Mouse (Mus musculus) right cerebral cortex, adult 18-20 months (tissue): ENCODE results near the gene Rcn3.
"Not testable (repeated sequence)": the region's sequence is repeated elsewhere in the genome, so short reads cannot be mapped to it uniquely, and the experiment has no call there.

Experiments used
- DNase-seq: peaks from one replicate; pipeline ENCODE4 v3.0.0; 2022; ENCODE audit warnings: mixed read lengths

Rcn3 gene

GRCm38 (mm10) chr7:45092048-45092447 is at the start of gene Rcn3:
TSS of gene Rcn3 (minus strand) at chr7:45092221.
- DNase-seq, result no peak

- no peak for DNase-seq
These were observed 49.3 kb upstream of the Rcn3 start for GRCm38 (mm10) chr7:45141319-45141718.

DNA sequence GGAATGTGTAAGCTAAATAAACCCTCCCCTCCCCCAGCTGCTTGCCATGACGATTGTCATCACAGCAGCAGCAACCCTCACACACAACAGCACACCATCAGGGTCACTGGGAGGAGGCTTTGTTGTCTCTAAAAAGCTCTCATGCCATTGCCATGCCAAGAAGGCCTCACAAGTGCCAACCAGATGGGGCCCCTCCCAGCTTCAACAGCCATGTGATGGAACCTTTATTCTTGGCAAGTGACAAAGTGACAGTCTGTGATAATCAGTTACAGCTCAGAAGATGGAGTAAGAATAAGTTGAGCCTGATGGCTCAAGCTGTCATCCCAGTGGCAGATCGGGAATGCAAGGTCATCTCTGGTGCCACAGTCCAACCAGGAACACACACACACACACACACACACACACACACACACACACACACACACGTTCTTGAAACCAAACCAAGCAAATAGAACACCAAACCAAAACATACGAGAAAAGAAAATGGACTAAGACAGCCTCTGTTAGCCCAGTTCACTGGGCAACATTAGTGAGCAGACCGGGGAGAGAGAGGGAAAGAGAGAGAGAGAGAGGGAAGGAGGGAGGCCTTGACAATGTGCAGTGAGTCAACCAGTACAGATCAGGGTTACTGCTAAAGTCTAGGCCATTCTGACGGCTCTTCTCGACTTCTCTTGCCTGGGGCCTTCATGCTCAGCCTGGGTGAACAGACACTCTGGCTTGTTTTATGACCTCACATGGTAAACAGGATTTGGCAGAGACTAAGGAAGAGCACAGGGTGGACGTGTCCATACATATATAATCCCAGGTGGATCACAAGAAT is 48.1 kb upstream of the Rcn3 start:
- DNase-seq, result no peak

DNA sequence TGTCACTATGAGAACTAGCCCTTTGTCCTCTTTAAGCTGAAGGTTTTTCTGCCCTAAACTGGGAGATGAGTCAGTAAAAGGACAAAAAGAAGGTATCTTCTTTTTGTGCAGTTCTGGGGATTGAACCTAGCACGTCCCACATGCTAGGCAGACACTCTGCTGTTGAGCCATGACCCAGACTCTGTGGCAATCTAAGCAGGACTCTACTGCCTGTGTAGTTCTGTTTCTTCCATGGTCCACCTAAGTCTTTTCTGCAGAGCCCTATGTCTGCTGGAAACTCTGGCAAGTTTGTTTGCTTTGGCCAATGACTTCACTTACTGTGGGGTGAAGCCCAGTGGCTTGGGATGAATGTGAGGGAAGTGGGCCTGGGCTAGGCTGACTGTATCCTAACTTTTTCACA is 46.4 kb upstream of the Rcn3 start:
- no peak for DNase-seq

GRCm38 (mm10) chr7:45137171-45138006 is 45.4 kb upstream of the Rcn3 start:
- DNase-seq, result no peak

- peak; percentile 89 for DNase-seq
These were observed 44.1 kb upstream of the Rcn3 start, which contains the start of the genes Gm45713 and Flt3l for GRCm38 (mm10) chr7:45135993-45136567. TSS of gene Gm45713 (minus strand) at chr7:45136231. TSS of gene Flt3l (minus strand) at chr7:45136432.

- no peak for DNase-seq
These were observed 43.3 kb upstream of the Rcn3 start for GRCm38 (mm10) chr7:45135370-45135769.

DNA sequence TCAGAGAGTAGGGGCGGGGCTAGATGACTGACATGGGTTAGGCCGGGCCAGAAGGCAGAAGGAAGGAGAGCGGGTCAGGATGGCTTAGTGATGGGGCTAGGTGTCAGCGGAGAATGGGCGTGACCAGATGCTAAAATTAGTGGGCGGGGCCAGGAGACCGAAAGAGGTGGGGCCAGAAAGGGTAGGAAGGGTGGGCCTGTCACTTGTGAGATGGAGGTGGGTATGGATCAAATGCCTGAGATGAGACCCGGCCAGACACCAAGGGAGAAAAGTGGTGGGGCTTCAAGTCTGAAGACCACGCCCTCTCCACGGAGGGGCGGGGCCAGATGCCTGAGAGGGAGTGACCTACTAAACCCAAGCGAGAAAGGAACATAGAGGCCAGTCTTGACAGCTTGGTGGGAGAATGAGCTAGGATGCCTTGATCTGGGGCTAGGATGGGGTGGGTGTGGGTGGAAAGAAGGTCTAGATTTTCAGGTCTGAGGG is 42.6 kb upstream of the Rcn3 start:
- DNase-seq, result no peak

DNA sequence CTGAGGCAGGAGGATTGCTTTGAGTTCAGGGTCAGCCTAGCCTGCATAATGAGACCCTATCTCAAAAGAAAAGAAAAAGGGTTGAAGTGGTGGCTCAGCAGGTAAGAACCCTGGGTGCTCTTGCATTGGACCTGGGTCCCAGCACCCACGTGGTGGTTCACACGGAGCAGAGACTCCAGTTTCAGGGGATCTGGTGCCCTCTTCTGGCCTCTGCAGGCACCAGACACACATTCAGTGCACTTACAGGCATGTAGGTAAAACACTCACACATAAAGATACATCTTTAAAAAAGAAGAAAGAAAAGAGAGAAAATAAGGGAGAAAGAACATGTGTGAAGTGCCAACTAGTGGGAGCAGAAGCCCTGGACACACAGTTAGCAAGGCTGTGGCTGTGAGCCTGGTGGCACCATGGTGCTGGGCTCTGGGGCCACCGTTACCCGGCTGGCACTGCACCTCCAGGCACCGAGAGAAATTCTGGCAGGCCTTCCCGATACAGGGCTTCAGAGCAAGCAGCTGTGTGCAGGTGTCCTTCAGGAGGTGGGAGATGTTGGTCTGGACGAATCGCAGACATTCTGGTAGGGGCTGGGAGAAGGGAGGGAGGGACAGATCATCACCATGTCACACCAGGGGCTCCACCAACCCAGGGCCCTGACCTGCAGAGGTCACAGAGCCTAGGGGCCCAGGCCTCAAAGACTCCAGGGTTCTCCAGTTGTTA is 41.6 kb upstream of the Rcn3 start:
- no peak for DNase-seq

DNA sequence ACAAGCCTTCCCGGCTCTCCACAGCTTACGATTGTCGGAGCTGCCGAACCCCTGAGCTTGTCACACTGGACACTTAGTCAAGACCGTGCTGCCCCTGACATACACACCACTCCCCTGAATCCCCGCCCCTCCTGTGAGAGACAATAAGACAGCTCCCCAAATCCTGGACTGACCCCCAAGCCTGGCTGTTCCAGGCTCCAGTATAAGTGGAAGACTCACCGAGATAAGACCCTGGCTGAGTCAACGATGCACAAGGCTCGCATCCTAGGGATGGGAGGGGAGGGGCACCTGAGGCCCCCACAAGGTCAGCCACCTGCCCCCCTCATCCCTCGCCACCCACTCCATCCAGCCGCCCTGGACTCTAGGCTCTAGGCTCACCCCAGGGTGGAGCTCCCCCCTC is 39.8 kb upstream of the Rcn3 start:
- no peak for DNase-seq

GRCm38 (mm10) chr7:45129776-45130512 is 37.9 kb upstream of the Rcn3 start:
- no peak for DNase-seq

- no peak for DNase-seq
These were observed 37.3 kb upstream of the Rcn3 start for GRCm38 (mm10) chr7:45129318-45129717.

DNA sequence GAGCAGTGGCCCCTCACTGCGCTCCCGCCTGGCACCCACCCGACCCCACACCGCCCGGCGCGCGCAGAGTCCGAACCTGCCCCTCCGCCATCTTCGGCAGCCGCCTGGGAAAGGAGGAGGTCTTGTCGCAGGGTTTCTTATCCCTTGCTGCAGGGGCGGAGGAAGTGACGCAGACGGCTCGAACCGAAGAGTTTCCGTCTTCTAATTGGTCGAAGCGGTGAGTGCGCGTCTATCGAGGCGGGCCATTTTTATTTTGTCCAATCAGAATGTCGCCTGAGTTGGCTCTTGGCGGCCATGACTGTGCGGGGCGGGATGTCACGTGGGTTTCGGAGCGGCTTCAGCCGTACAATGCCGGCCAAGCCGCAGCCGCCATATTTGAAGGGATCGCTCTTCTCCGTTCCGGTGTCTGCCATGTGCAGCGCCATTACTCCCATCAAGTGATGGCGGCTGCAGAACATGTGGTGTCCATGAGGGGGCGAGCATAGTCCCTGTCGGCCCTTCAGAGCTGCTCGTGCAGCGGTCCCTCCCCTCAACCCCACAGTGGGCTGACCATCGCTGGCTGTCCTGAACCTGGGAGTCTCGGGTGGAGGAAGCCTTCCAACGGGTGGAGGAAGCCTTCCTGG is 36.7 kb upstream of the Rcn3 start, which contains the start of gene Rpl13a:
Gene Rpl13a, minus strand, starts transcription at position 138 of the 623 bp plus-strand sequence.
- peak; percentile 100 for DNase-seq

DNA sequence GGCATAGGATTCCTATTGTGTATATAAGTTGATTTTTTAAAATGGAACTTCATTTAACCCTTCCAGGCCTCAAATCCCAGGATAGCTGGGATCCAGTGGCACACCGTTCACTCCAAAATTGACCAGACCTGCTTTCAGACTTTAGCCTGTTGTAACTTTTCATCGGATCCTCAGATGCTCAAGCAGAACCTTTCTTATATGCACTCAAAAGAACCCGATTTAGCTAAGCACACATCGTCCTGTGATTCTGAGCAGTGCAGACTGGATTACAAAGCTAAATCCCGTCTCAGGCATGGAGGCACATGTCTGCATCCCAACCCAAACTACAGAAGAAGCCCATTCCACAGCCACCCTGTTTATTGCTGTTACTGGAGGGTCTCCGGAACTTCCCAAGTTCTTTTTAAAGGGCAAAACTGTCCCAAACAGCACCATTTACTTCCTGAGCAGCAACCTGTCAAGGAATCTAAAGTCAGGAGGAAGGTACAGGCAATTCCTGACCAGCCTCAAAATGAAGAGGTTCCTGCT is 35.7 kb upstream of the Rcn3 start:
- DNase-seq, result no peak

- no peak for DNase-seq
These were observed 35.1 kb upstream of the Rcn3 start for GRCm38 (mm10) chr7:45126844-45127699.

- DNase-seq, result no peak
These were observed 34.3 kb upstream of the Rcn3 start for GRCm38 (mm10) chr7:45126147-45126843.

DNA sequence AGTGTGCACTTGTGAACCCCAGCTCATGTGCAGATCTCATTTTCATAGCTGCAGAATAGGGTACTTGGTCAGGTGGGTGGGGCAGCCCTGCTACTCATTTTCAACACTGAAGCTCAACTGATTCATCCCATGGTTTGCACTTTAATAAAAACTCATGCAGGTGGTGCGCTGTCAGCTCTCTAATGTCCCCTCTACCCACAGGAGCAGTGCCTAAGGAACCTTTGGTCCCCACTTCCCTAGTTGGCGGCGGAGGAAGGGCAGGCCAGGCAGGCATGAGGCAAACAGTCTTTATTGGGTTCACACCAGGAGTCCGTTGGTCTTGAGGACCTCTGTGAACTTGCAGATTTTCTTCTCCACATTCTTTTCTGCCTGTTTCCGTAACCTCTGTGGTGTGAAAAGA is 33.6 kb upstream of the Rcn3 start:
- not testable (repeated sequence) for DNase-seq

- no peak for DNase-seq
These were observed 33.2 kb upstream of the Rcn3 start for GRCm38 (mm10) chr7:45125144-45125600.
